In genomic region chr2:20587913-20588312, GRCm38 (mm10) we compare ENCODE assay signal across 18 mouse cellular contexts.
DNase-seq lines count a peak whose midpoint lies in the region; TF ChIP-seq lines count a peak whose summit lies in the region.
"Had no signal": no experiment of that assay in that cellular context is flagged by ENCODE, and none has a peak within 500 bp of the region (broad histone marks: within the 10 kb centered on the region; RNA-seq: fewer than 3 reads in every experiment).

No protein-coding gene starts in this region.

- 97% methylated on average over 2 of the region's 2 CpGs for WGBS in heart, adult 2 months

- H3K79me2 ChIP-seq in heart, adult 2 months (replicated peaks; ENCODE audit: control insufficient read depth, insufficient read depth, low read length) = peaks cover 2% of the 10 kb centered on the region
- peaks cover 2% of the 10 kb centered on the region; the same call in 1 of the 2 replicates for H3K79me2 ChIP-seq in CH12.LX (replicated peaks; ENCODE audit: control insufficient read depth, extremely low read depth, insufficient read depth, poor library complexity, severe bottlenecking)

- no peak for TF ChIP-seq POLR2A in heart, adult 2 months (IDR thresholded peaks at IDR 0.05; ENCODE audit: insufficient read depth, low read depth, low read length)
- no peak for TF ChIP-seq POLR2A in CH12.LX (IDR thresholded peaks at IDR 0.05; ENCODE audit: low read depth, low read length)

- peak; percentile 52 for DNase-seq in heart, adult 11 months
- DNase-seq in heart, adult 2 months = no peak
- DNase-seq in CH12.LX (ENCODE audit: extremely low read depth) (no peak), MN1 (ENCODE audit: low spot score) (no peak)
- DNase-seq: adrenal gland, adult 2 months; adrenal gland, adult 8-10 months; adrenal gland, postnatal 10 days; adrenal gland, postnatal 14 days; adrenal gland, postnatal 25 days; adrenal gland, postnatal 36 days; B cell, adult 2 months; cerebellum, adult 11 months; cerebellum, adult 11-12 months; cerebellum, adult 18-20 months; cerebellum, adult 2 months; cerebellum, adult 8-10 months had no signal

- H3K9me3 ChIP-seq in CH12.LX (replicated peaks; ENCODE audit: low read length) = peaks cover 3% of the 10 kb centered on the region
- H3K9me3 ChIP-seq: G1E had no signal

- TF ChIP-seq EP300 in heart, adult 2 months (IDR thresholded peaks at IDR 0.05; ENCODE audit: insufficient read depth, low read depth, low read length) = no peak
- TF ChIP-seq EP300 in CH12.LX (IDR thresholded peaks at IDR 0.05; ENCODE audit: low read length) = no peak

- no peaks in the 10 kb centered on the region for H3K27me3 ChIP-seq in heart, adult 2 months (ENCODE audit: control insufficient read depth, insufficient read depth, low read length)
- H3K27me3 ChIP-seq in CH12.LX (replicated peaks) = no peaks in the 10 kb centered on the region
- H3K27me3 ChIP-seq: Patski had no signal

- in situ Hi-C loops in CH12.LX (cut with MboI; ENCODE audit: low pct_ligation_motif_present, low pct_unique_long_range_greater_than_20kb, low sequenced_read_pairs) = no loop called here

- H3K9ac ChIP-seq in heart, adult 2 months (ENCODE audit: low read depth, low read length) = no peak overlapping the region
- peak overlapping the region; percentile 34 for H3K9ac ChIP-seq in CH12.LX (ENCODE audit: insufficient read depth, low read depth)

- no peak overlapping the region for H3K4me3 ChIP-seq in heart, adult 2 months
- H3K4me3 ChIP-seq in CH12.LX (replicated peaks in 1 of 3; ENCODE audit: low read depth in 2 of 3, low read length in 2 of 3, poor library complexity in 1 of 3) = no peak overlapping the region

- intact Hi-C loops in heart, adult 2 months (cut with DNase I) = no loop called here

- no peak overlapping the region for H3K27ac ChIP-seq in heart, adult 2 months
- peak overlapping the region; percentile 53; the same call in 1 of the 2 replicates for H3K27ac ChIP-seq in CH12.LX (ENCODE audit: insufficient read depth, low read depth)

- no peaks in the 10 kb centered on the region; the same call in 1 of the 2 replicates for H3K36me3 ChIP-seq in heart, adult 2 months (ENCODE audit: control insufficient read depth, insufficient read depth, low read length)
- peaks cover 0 to 6% of the 10 kb centered on the region in 2 experiments for H3K36me3 ChIP-seq in CH12.LX (replicated peaks in 1 of 2; ENCODE audit: control insufficient read depth in 1 of 2, insufficient read depth in 1 of 2, low read length in 1 of 2)
- H3K36me3 ChIP-seq: G1E had no signal

- dilution Hi-C loops in CH12.LX (cut with MboI; ENCODE audit: extremely low pct_ligation_motif_present, extremely low pct_unique_long_range_greater_than_20kb, low sequenced_read_pairs) = no loop called here

- TF ChIP-seq CTCF in heart, adult 2 months (IDR thresholded peaks at IDR 0.05) = no peak
- no peak for TF ChIP-seq CTCF in CH12.LX (conservative IDR thresholded peaks at IDR 0.05 in 1 of 2, IDR thresholded peaks at IDR 0.05 in 1 of 2; ENCODE audit: low read depth in 2 of 2, low read length in 2 of 2)

- H3K4me2 ChIP-seq in CH12.LX (ENCODE audit: insufficient read depth, low read depth, poor library complexity, severe bottlenecking) = peak overlapping the region; percentile 96

- no peak for TF ChIP-seq RAD21 in CH12.LX (IDR thresholded peaks at IDR 0.05; ENCODE audit: low read depth, low read length)

- no peaks in the 10 kb centered on the region; the same call in 1 of the 2 replicates for H3K4me1 ChIP-seq in heart, adult 2 months (ENCODE audit: control insufficient read depth, insufficient read depth, low read length)
- H3K4me1 ChIP-seq in CH12.LX (ENCODE audit: control insufficient read depth in 1 of 2, insufficient read depth in 2 of 2) = peaks cover 14 to 57% of the 10 kb centered on the region in 2 experiments

TF ChIP-seq in CH12.LX, 34 proteins besides CTCF, POLR2A, EP300 and RAD21:
- TF ChIP-seq JUN (IDR thresholded peaks at IDR 0.05; ENCODE audit: insufficient read depth, low read depth, low read length) = 0 out of 2 replicates have a peak, but pooled peaks have one; percentile 1
- TF ChIP-seq CHD1 (IDR thresholded peaks at IDR 0.05; ENCODE audit: low read depth, low read length) = peak; percentile 79; the same call in 1 of the 2 replicates
- TF ChIP-seq PAX5 (IDR thresholded peaks at IDR 0.05; ENCODE audit: low read length) = no peak
- TF ChIP-seq E2F4 (IDR thresholded peaks at IDR 0.05; ENCODE audit: insufficient replicate concordance, low read depth, low read length) = 0 out of 2 replicates have a peak, but pooled peaks have one; percentile 33
- TF ChIP-seq BHLHE40 (IDR thresholded peaks at IDR 0.05; ENCODE audit: low read depth, low read length) = no peak; the same call in 1 of the 2 replicates
- 0 out of 2 replicates have a peak, but pooled peaks have one; percentile 55 for TF ChIP-seq MAZ (IDR thresholded peaks at IDR 0.05; ENCODE audit: low read depth, low read length)
TF ChIP-seq in CH12.LX: peak in this region for 4.
